In the genomic region with DNA sequence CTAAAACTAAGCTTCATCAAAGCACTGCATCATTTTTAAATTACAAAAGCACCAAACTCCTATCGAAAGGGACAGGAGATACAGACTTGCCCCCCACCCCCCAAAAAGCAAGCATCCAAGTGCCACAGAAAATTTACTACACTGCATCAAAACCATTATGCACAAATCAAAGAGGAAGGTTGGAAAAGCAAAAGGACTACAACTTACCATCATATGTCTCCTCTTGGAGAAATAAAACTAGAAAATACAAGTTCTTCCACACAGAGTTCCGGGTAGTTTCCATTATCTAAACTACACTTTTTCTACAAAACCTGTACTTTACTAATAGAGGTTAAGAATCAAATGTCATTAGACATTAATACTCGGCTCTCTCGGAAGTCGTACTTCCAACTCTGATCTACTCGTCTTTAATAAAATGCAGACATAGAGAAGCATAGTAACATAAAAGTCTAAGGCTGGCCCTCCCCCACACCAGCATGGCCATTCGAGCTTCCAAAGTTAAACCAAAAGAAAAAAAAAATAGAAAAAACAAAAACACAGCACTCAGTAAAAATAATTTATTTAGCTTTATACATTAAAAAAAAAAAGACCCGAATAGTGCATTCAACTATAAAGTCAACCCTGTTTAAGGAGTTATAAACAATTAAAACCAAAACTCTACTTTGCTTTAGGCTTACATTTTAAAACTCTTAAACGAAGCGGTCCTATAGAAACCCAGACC, we compare ENCODE assay signal across 8 mouse cellular contexts.
A peak's percentile ranks its signal among the peaks of the same experiment; 100 is the strongest.
DNase-seq lines count a peak whose midpoint lies in the region; ATAC-seq and TF ChIP-seq lines count a peak whose summit lies in the region.

No protein-coding gene starts in this region.

- ATAC-seq in lung, embryonic 14.5 days (ENCODE audit: insufficient read depth): no peak
- ATAC-seq in hindbrain, postnatal 0 days: no peak
- no peak for ATAC-seq in neural tube, embryonic 12.5 days (ENCODE audit: low FRiP score, low read depth)

- no peak for TF ChIP-seq POLR2A in cortical plate, adult 2 months (IDR thresholded peaks at IDR 0.05; ENCODE audit: extremely low read depth, insufficient read depth, low read length)

- peak overlapping the region; percentile 98 for H3K4me3 ChIP-seq in lung, embryonic 14.5 days (ENCODE audit: low read depth, low read length)
- H3K4me3 ChIP-seq in cortical plate, adult 2 months (ENCODE audit: insufficient read depth, low read length): peak overlapping the region; percentile 91
- peak overlapping the region; percentile 98 for H3K4me3 ChIP-seq in hindbrain, postnatal 0 days (ENCODE audit: low read length)
- peak overlapping the region; percentile 88 for H3K4me3 ChIP-seq in neural tube, embryonic 12.5 days

- peaks cover 20% of the 10 kb centered on the region for H3K36me3 ChIP-seq in lung, embryonic 14.5 days (ENCODE audit: insufficient read depth)
- H3K36me3 ChIP-seq in hindbrain, postnatal 0 days (ENCODE audit: insufficient read depth, low read length): 0 out of 2 replicates have a peak, but pooled peaks cover 5% of the 10 kb centered on the region
- peaks cover 14% of the 10 kb centered on the region for H3K36me3 ChIP-seq in neural tube, embryonic 12.5 days

- peak overlapping the region; percentile 100 for H3K9ac ChIP-seq in lung, embryonic 14.5 days
- peak overlapping the region; percentile 97 for H3K9ac ChIP-seq in hindbrain, postnatal 0 days (replicated peaks; ENCODE audit: low read length)
- H3K9ac ChIP-seq in neural tube, embryonic 12.5 days: peak overlapping the region; percentile 98

- no peaks in the 10 kb centered on the region for H3K27me3 ChIP-seq in lung, embryonic 14.5 days (ENCODE audit: insufficient read depth, low read length)
- no peaks in the 10 kb centered on the region for H3K27me3 ChIP-seq in hindbrain, postnatal 0 days (ENCODE audit: insufficient read depth, low read length)
- no peaks in the 10 kb centered on the region for H3K27me3 ChIP-seq in neural tube, embryonic 12.5 days (replicated peaks)

- peak; percentile 55 for DNase-seq in lung, embryonic 14.5 days
- no peak for DNase-seq in lung, postnatal 36 days
- no peak for DNase-seq in hindbrain, postnatal 0 days (ENCODE audit: low spot score)
- DNase-seq in frontal cortex, postnatal 10 days (ENCODE audit: low spot score in 2 of 2): no peak
- DNase-seq in ovary, postnatal 36 days (ENCODE audit: low spot score): no peak
- DNase-seq in thymus, postnatal 4 days: no peak

- H3K9me3 ChIP-seq in lung, embryonic 14.5 days (ENCODE audit: low read depth, low read length): no peaks in the 10 kb centered on the region
- H3K9me3 ChIP-seq in hindbrain, postnatal 0 days (ENCODE audit: low read length): no peaks in the 10 kb centered on the region
- no peaks in the 10 kb centered on the region for H3K9me3 ChIP-seq in neural tube, embryonic 12.5 days

- no peak for TF ChIP-seq CTCF in lung, embryonic 14.5 days (IDR thresholded peaks at IDR 0.05; ENCODE audit: low read depth)
- no peak for TF ChIP-seq CTCF in cortical plate, adult 2 months (IDR thresholded peaks at IDR 0.05; ENCODE audit: extremely low read depth, insufficient read depth, low read length)
- no peak for TF ChIP-seq CTCF in hindbrain, postnatal 0 days (IDR thresholded peaks at IDR 0.05; ENCODE audit: low read depth)

- 1% methylated on average over 10 of the region's 10 CpGs for WGBS in lung, embryonic 14.5 days
- 2% methylated on average over 10 of the region's 10 CpGs for WGBS in hindbrain, postnatal 0 days
- 5% methylated on average over 10 of the region's 10 CpGs for WGBS in neural tube, embryonic 12.5 days

- H3K4me1 ChIP-seq in lung, embryonic 14.5 days (ENCODE audit: insufficient read depth): peaks cover 22% of the 10 kb centered on the region
- H3K4me1 ChIP-seq in cortical plate, adult 2 months (ENCODE audit: control insufficient read depth, insufficient read depth, low read length): peaks cover 7% of the 10 kb centered on the region; the same call in 1 of the 2 replicates
- no peaks in the 10 kb centered on the region for H3K4me1 ChIP-seq in hindbrain, postnatal 0 days (ENCODE audit: insufficient read depth, low read length)
- peaks cover 19% of the 10 kb centered on the region for H3K4me1 ChIP-seq in neural tube, embryonic 12.5 days

- H3K27ac ChIP-seq in lung, embryonic 14.5 days (ENCODE audit: low read depth): peak overlapping the region; percentile 100
- H3K27ac ChIP-seq in cortical plate, adult 2 months (ENCODE audit: insufficient read depth, low read length): peak overlapping the region; percentile 99
- H3K27ac ChIP-seq in hindbrain, postnatal 0 days: peak overlapping the region; percentile 99
- H3K27ac ChIP-seq in neural tube, embryonic 12.5 days: peak overlapping the region; percentile 99

- H3K4me2 ChIP-seq in lung, embryonic 14.5 days: peak overlapping the region; percentile 76
- H3K4me2 ChIP-seq in hindbrain, postnatal 0 days (ENCODE audit: low read depth, low read length): peak overlapping the region; percentile 70
- peak overlapping the region; percentile 64 for H3K4me2 ChIP-seq in neural tube, embryonic 12.5 days (replicated peaks)
